Mouse (Mus musculus) frontal cortex, adult 2 months (tissue): ENCODE results near the gene Ccdc17. TPM values are rescaled to one million over a fixed set of nuclear protein-coding genes. Genes with fewer than 3 reads are reported as not detected.

ENCODE experiments used
- DNase-seq, 2 experiments: peaks; one replicate each; pipeline ENCODE4 v3.0.0; 2022; ENCODE audit warnings: low spot score in 1 of 2; ENCODE audit errors: extremely low spot score in 1 of 2
- polyA plus RNA-seq: library from polyadenylated mRNA; depleted of rRNA; stranded (reverse); fragments of >200 nt; gene quantifications from 2 replicates; pipeline ENCODE4 v1.2.3, GENCODE M21; 2012; rRNA removed

The Ccdc17 gene
- 5.4 and 5.9 TPM in 2 replicates for polyA plus RNA-seq

- DNase-seq, result peak in 1 of 2 experiments; percentile 14
These were observed at the start of gene Ccdc17 for GRCm38 (mm10) chr4:116596379-116596778. Ccdc17 (plus strand) TSS chr4:116596654.

GRCm38 (mm10) chr4:116550432-116550831, 46.0 kb upstream of the Ccdc17 start:
- DNase-seq, result no peak

- no peak for DNase-seq
These were observed 43.4 kb upstream of the Ccdc17 start for GRCm38 (mm10) chr4:116553035-116553434.

GRCm38 (mm10) chr4:116555413-116556300, 40.8 kb upstream of the Ccdc17 start, which contains the start of gene Tmem69:
Tmem69 (minus strand) TSS chr4:116555936.
- peak; percentile 64 to 90 for DNase-seq

GRCm38 (mm10) chr4:116556561-116557305, 39.7 kb upstream of the Ccdc17 start:
- peak; percentile 91 to 95 for DNase-seq

GRCm38 (mm10) chr4:116557306-116558121, 38.9 kb upstream of the Ccdc17 start, which contains the start of gene Gpbp1l1:
Gpbp1l1 (plus strand) TSS chr4:116557658.
- DNase-seq, result peak; percentile 93 to 97

GRCm38 (mm10) chr4:116558151-116558882, 38.1 kb upstream of the Ccdc17 start:
- no peak for DNase-seq

GRCm38 (mm10) chr4:116595793-116596192, 661 bp upstream of the Ccdc17 start:
- DNase-seq, result no peak

GRCm38 (mm10) chr4:116596978-116597881, 776 bp downstream of the Ccdc17 start:
- DNase-seq, result peak; percentile 82 to 93

- DNase-seq, result no peak
These were observed 16.2 kb downstream of the Ccdc17 start for GRCm38 (mm10) chr4:116612621-116613020.

GRCm38 (mm10) chr4:116615237-116615636, 18.8 kb downstream of the Ccdc17 start:
- DNase-seq, result no peak

- DNase-seq, result no peak
These were observed 28.4 kb downstream of the Ccdc17 start for GRCm38 (mm10) chr4:116624831-116625230.

GRCm38 (mm10) chr4:116626658-116627358, 30.4 kb downstream of the Ccdc17 start:
- peak; percentile 32 to 64 for DNase-seq

GRCm38 (mm10) chr4:116627359-116627716, 30.9 kb downstream of the Ccdc17 start:
- peak; percentile 78 to 92 for DNase-seq

- peak; percentile 72 to 89 for DNase-seq
These were observed 31.5 kb downstream of the Ccdc17 start, which contains the start of gene Nasp for GRCm38 (mm10) chr4:116627722-116628662. Nasp (minus strand) TSS chr4:116627941.

GRCm38 (mm10) chr4:116635197-116635596, 38.7 kb downstream of the Ccdc17 start:
- DNase-seq, result no peak

GRCm38 (mm10) chr4:116638821-116639220, 42.4 kb downstream of the Ccdc17 start:
- no peak for DNase-seq
